Mouse (Mus musculus) embryonic fibroblast, embryonic 13.5 days (primary cell): ENCODE measurements around the gene Ube2g2.

Experiments used
- CTCF ChIP-seq: IDR thresholded peaks from 2 replicates; pipeline ENCODE4 v1.5.1; 2011; ENCODE audit warnings: mild to moderate bottlenecking, control low read depth, low read length, moderate library complexity, borderline replicate concordance; ENCODE audit not compliant: insufficient read depth
- POLR2A ChIP-seq: IDR thresholded peaks from 2 replicates; pipeline ENCODE4 v1.6.1; 2011; ENCODE audit warnings: low read depth, mild to moderate bottlenecking, control low read depth, low read length, moderate library complexity

DNA sequence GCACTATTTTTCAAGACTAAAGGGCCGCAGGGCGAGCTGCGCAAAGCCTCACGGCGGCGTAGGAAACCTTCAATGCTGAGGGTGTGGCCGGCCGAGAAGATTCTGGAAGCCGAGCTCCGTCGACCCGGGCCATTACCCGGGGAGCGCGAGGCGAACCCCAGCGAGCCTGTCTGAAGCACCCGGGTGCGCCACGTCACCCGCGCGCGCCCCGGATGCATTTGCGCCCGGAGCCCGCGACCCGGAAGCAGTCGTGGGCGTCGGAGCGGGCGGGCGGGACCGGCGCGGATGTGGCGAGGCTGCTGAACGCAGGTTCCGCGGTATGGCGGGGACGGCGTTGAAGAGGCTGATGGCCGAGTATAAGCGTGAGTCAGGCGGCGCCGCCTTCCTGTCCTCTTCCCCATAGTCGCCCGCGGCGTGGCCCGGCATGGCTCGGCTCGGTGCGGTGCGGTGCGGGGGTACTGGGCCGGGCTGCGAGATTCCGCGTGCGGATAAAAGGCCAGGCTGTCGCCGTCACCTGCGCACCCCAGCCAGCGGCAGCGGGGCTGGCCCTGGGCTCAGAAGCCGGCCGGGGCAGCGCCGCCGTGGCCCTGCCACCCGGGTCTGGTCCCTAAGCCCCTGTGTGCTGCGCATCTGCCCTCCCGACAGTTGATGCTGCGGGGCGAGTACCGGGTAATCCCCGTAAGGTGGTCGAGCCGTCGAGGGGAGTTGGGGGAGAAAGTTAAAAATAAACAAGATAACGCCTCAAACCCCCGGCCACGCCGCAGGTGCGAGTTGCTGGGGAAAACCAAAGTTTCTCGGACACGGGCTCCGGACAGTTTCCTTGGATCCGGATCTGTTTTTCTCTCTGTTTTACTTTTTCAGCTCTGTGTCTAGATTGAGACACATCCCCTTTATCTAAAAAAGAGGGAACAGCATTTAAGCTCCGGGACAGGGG lies at the start of gene Ube2g2:
- TF ChIP-seq POLR2A (peak; percentile 78), CTCF (no peak)
